Mouse (Mus musculus): ENCODE results near the gene Phlpp1. TPM values are rescaled to one million over a fixed set of nuclear protein-coding genes. Genes with fewer than 3 reads are reported as not detected.
A peak's percentile ranks its signal among the peaks of the same experiment; 100 is the strongest.

Phlpp1 gene
- total and polyA plus RNA-seq, 3 experiments, result 5.0 to 9.4 TPM; not detected in 1

DNA sequence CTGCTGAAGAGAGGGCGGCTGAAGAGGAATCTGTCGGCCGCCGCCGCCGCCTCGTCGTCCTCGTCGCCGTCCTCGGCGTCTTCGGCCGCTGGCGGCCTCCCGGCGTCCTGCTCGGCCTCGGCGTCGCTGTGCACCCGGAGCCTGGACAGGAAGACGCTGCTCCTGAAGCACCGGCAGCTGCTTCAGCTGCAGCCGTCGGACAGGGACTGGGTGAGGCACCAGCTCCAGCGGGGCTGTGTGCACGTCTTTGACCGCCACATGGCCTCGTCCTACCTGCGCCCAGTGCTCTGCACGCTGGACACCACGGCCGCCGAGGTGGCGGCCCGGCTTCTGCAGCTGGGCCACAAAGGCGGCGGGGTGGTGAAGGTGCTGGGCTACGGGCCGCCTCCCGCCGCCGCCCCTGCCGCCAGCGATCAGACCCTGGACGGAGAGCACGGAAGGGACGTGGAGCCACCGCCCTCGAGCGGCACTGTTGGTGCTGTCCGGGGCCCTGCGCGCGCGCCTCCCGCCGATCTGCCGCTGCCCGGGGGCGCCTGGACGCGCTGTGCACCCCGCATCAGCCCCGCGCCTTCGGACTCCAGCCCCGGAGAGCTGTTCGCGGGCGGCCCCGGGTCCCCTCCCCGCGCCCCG lies 864 bp downstream of the Phlpp1 start:
- H3K9me3 ChIP-seq (replicated peaks; ENCODE audit: insufficient read depth, low read length), result no peaks in the 10 kb centered on the region
- TF ChIP-seq MYC (IDR thresholded peaks at IDR 0.05; ENCODE audit: low read depth, low read length) (no peak), NRF1 (IDR thresholded peaks at IDR 0.05; ENCODE audit: insufficient read depth, low read depth, low read length, poor library complexity, severe bottlenecking) (0 out of 2 replicates have a peak, but pooled peaks have one; percentile 15), SIN3A (IDR thresholded peaks at IDR 0.05; ENCODE audit: low read length) (peak; percentile 26), HCFC1 (IDR thresholded peaks at IDR 0.05; ENCODE audit: low read depth, low read length) (peak; percentile 12; the same call in 1 of the 2 replicates), MXI1 (IDR thresholded peaks at IDR 0.05; ENCODE audit: low read depth, low read length) (peak; percentile 12), SMC3 (IDR thresholded peaks at IDR 0.05; ENCODE audit: low read depth, low read length) (no peak), MAX (IDR thresholded peaks at IDR 0.05; ENCODE audit: low read length) (0 out of 2 replicates have a peak, but pooled peaks have one; percentile 20), MAFK (IDR thresholded peaks at IDR 0.05; ENCODE audit: borderline replicate concordance, low read depth, low read length) (no peak)
- H3K4me1 ChIP-seq (ENCODE audit: control insufficient read depth in 1 of 2, insufficient read depth in 2 of 2, low read length in 2 of 2), result peaks cover 15 to 31% of the 10 kb centered on the region in 2 experiments
- peaks cover 0 to 31% of the 10 kb centered on the region in 2 experiments; a peak in 2 of 4 replicates for H3K36me3 ChIP-seq (ENCODE audit: control insufficient read depth in 1 of 2, insufficient read depth in 2 of 2, low read length in 2 of 2)
- no peaks in the 10 kb centered on the region for H3K27me3 ChIP-seq (ENCODE audit: control insufficient read depth in 1 of 2, insufficient read depth in 2 of 2, low read length in 2 of 2)
- peak overlapping the region; percentile 82 to 93 for H3K4me3 ChIP-seq (ENCODE audit: control insufficient read depth in 1 of 2, insufficient read depth in 1 of 2, low read depth in 2 of 2, low read length in 2 of 2)
- no peak overlapping the region for H3K27ac ChIP-seq (ENCODE audit: control insufficient read depth, low read depth, low read length)
- peak overlapping the region; percentile 74 for H3K9ac ChIP-seq (ENCODE audit: control insufficient read depth, low read depth, low read length, poor library complexity, severe bottlenecking)
- DNase-seq (ENCODE audit: low read depth, low spot score), result peak; percentile 78
- peaks cover 28% of the 10 kb centered on the region for H3K79me2 ChIP-seq (ENCODE audit: control insufficient read depth, insufficient read depth, low read length, poor library complexity)

DNA sequence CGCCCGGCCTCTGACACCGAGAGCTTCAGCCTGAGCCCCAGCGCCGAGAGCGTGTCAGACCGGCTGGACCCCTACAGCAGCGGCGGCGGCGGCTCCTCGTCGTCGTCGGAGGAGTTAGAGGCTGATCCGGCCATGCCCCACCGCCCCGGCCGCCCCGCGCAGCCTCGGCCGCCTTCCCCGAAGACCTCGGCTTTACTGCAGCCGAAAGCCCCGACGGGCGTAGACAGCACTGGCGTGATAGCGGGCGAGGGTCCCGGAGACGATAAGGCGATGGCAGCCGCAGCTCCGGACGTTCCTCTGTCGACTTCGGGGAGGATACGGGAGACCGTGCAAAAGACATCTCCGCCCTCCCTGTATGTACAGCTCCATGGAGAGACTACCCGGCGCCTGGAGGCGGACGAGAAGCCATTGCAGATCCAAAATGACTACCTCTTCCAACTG lies 1.4 kb downstream of the Phlpp1 start:
- peaks cover 29% of the 10 kb centered on the region for H3K79me2 ChIP-seq (ENCODE audit: control insufficient read depth, insufficient read depth, low read length, poor library complexity)
- no peak overlapping the region for H3K27ac ChIP-seq (ENCODE audit: control insufficient read depth, low read depth, low read length)
- H3K4me3 ChIP-seq (ENCODE audit: control insufficient read depth in 1 of 2, insufficient read depth in 1 of 2, low read depth in 2 of 2, low read length in 2 of 2), result peak overlapping the region; percentile 82 to 93
- peaks cover 0 to 31% of the 10 kb centered on the region in 2 experiments; a peak in 2 of 4 replicates for H3K36me3 ChIP-seq (ENCODE audit: control insufficient read depth in 1 of 2, insufficient read depth in 2 of 2, low read length in 2 of 2)
- peaks cover 15 to 31% of the 10 kb centered on the region in 2 experiments for H3K4me1 ChIP-seq (ENCODE audit: control insufficient read depth in 1 of 2, insufficient read depth in 2 of 2, low read length in 2 of 2)
- H3K27me3 ChIP-seq (ENCODE audit: control insufficient read depth in 1 of 2, insufficient read depth in 2 of 2, low read length in 2 of 2), result no peaks in the 10 kb centered on the region
- DNase-seq (ENCODE audit: low read depth, low spot score), result peak; percentile 66
- peak overlapping the region; percentile 74 for H3K9ac ChIP-seq (ENCODE audit: control insufficient read depth, low read depth, low read length, poor library complexity, severe bottlenecking)
- no peaks in the 10 kb centered on the region for H3K9me3 ChIP-seq (replicated peaks; ENCODE audit: insufficient read depth, low read length)
- TF ChIP-seq TCF12 (IDR thresholded peaks at IDR 0.05; ENCODE audit: low read depth, low read length) (no peak), JUND (IDR thresholded peaks at IDR 0.05; ENCODE audit: low read depth, low read length) (no peak), RCOR1 (IDR thresholded peaks at IDR 0.05; ENCODE audit: low read depth, low read length) (0 out of 2 replicates have a peak, but pooled peaks have one; percentile 16), BHLHE40 (IDR thresholded peaks at IDR 0.05; ENCODE audit: borderline replicate concordance, low read depth, low read length) (no peak), ZNF384 (IDR thresholded peaks at IDR 0.05; ENCODE audit: low read depth, low read length) (no peak), CHD1 (IDR thresholded peaks at IDR 0.05; ENCODE audit: low read depth, low read length) (no peak), ZMIZ1 (IDR thresholded peaks at IDR 0.05; ENCODE audit: low read depth, low read length) (no peak), E2F4 (IDR thresholded peaks at IDR 0.05; ENCODE audit: borderline replicate concordance, low read depth, low read length) (no peak), MYC (IDR thresholded peaks at IDR 0.05; ENCODE audit: low read depth, low read length) (no peak), MXI1 (IDR thresholded peaks at IDR 0.05; ENCODE audit: low read depth, low read length) (peak; percentile 48; the same call in 1 of the 2 replicates), TAL1 (IDR thresholded peaks at IDR 0.05; ENCODE audit: low read length) (no peak), HCFC1 (IDR thresholded peaks at IDR 0.05; ENCODE audit: low read depth, low read length) (no peak), ETS1 (IDR thresholded peaks at IDR 0.05; ENCODE audit: low read depth, low read length) (no peak), POLR2AphosphoS5 (IDR thresholded peaks at IDR 0.05; ENCODE audit: borderline replicate concordance, low read depth, low read length) (no peak), POLR2A (IDR thresholded peaks at IDR 0.05; ENCODE audit: control insufficient read depth in 1 of 2, insufficient read depth in 1 of 2, low read depth in 1 of 2, low read length in 2 of 2, poor library complexity in 1 of 2) (no peak; a peak in 1 of 4 replicates), UBTF (IDR thresholded peaks at IDR 0.05; ENCODE audit: borderline replicate concordance, insufficient read depth, low read depth, low read length) (0 out of 2 replicates have a peak, but pooled peaks have one; percentile 76), USF1 (IDR thresholded peaks at IDR 0.05; ENCODE audit: low read depth, low read length) (no peak), ZC3H11A (IDR thresholded peaks at IDR 0.05; ENCODE audit: low read depth, low read length) (no peak), GABPA (IDR thresholded peaks at IDR 0.05; ENCODE audit: low read depth, low read length) (no peak), RAD21 (IDR thresholded peaks at IDR 0.05; ENCODE audit: low read depth, low read length) (no peak)

All from MEL (cell line).